Mouse (Mus musculus): ENCODE measurements around the gene Sbk2.

Sbk2 gene

GRCm38 (mm10) chr7:4964272-4964671, at the start of gene Sbk2:
Gene Sbk2, minus strand, starts transcription at chr7:4964406.
- DNase-seq (ENCODE audit: low read depth, low spot score), result peak; percentile 87

DNA sequence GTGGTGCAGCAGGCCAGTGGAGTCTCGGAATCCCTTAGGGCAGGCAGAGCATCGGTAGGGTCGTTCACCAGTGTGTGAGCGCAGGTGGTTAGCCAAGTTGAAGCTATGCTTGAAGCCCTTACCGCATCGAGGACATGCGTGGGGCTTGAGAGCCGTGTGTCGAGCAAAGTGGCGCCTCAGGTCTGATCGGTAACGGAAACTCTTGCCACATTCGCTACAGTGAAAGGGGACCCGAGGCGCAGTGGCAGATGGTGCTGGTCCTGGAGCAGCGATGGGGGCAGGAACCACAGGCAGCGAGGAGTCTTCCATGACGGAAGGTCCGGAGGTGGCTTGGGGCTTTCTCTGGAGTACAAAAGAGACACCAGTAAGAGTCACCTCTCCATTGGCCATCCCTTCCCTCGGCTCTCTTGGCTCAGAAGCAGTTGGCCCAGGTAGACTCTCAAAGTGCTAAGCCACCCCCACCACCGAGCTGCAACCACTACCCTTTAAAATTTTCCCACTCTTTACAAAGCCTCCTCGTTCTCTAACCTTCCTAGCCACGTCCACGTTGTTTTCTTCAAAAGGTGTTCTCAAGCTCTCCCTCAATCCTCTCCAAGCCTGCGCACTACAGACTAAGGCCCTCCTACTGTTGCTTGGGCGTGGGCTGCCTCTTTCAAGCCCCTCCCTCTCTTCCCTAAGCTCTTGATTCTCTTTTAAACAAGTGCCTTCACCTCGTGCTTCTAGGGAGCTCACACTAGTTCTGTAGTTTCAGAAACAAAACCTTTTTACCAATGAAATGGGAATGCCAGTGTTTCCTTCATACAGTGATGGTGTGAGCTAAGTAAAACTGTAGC, 48.7 kb upstream of the Sbk2 start:
- peak; percentile 94 for DNase-seq (ENCODE audit: low read depth, low spot score)

- peak; percentile 68 for DNase-seq (ENCODE audit: low read depth, low spot score)
These were observed 44.0 kb upstream of the Sbk2 start for GRCm38 (mm10) chr7:5008229-5008628.

- peak; percentile 56 for DNase-seq (ENCODE audit: low read depth, low spot score)
These were observed 38.7 kb upstream of the Sbk2 start for GRCm38 (mm10) chr7:5002876-5003275.

DNA sequence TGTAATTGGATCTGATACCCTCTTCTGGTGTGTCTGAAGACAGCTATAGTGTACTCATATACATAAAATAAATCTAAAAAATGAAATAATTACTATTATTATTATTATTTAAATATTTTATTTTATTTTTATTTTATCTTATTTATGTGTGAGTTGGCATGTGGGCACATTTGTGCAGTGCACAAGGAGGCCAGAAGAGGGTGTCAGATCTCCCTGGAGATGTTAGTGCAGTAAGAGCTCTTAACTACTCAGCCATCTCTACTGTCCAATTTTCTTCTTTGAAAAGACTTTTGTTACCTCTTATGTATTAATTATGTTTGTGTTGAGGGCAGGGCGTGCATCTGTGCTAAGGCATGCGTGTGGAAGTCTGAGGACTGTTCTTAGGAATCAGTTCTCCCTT, 35.7 kb upstream of the Sbk2 start:
- DNase-seq (ENCODE audit: low read depth, low spot score), result no peak

DNA sequence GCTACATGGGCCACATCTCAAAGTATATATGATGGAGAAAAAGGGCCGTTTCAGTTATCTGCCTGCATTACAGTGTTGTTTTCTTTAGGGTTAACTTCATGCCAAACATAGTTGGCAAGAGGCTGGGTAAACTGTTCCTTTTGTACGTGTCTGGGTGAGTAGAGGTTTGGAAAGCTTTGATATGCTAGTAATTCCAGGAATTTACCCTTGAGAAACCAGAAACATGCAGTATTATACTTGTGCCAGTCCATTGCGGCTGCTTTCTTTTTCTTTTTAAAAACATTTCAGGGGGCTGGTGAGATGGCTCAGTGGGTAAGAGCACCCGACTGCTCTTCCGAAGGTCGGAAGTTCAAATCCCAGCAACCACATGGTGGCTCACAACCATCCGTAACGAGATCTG, 32.7 kb upstream of the Sbk2 start:
- no peak for DNase-seq (ENCODE audit: low read depth, low spot score)

- peak; percentile 89 for DNase-seq (ENCODE audit: low read depth, low spot score)
These were observed 32.0 kb upstream of the Sbk2 start, which contains the start of gene Zfp579 for GRCm38 (mm10) chr7:4996003-4996895. Gene Zfp579, minus strand, starts transcription at chr7:4996158.

DNA sequence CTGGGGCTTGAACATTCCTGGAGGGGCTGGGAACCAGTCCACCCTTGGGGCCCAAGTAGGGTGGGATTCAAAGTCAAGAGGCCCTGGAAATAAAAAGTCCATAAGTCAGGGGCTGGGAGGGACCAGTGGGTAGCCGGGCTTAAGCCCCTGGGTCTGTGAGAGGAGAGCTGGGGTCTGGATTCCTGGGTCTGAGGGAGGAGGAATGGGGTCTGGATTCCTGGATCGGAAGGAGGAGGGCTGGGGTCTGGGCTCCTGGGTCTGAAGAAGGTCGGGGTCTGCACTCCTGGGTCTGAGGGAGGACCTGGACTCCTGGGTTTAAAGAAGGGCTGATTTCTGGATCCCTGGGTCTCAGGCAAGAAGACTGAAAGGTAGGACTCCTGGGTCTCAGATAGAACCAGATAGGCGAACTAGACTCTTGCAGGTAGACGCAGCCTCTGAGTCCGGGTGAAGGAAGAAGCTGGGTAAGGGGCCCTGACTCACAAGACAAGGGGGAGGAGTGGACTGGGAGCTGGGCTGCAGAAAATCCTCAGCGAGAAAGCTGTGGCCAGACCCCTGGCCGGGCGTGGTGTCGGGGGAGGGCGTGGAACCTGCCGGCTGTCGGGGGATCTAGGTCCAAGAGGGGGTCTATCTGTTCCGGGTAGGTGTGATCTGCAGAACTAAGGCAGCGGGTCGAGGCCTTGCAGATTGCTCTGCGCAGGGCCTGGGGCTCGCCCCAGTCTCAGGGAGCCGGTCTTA, 31.2 kb upstream of the Sbk2 start:
- DNase-seq (ENCODE audit: low read depth, low spot score), result no peak

DNA sequence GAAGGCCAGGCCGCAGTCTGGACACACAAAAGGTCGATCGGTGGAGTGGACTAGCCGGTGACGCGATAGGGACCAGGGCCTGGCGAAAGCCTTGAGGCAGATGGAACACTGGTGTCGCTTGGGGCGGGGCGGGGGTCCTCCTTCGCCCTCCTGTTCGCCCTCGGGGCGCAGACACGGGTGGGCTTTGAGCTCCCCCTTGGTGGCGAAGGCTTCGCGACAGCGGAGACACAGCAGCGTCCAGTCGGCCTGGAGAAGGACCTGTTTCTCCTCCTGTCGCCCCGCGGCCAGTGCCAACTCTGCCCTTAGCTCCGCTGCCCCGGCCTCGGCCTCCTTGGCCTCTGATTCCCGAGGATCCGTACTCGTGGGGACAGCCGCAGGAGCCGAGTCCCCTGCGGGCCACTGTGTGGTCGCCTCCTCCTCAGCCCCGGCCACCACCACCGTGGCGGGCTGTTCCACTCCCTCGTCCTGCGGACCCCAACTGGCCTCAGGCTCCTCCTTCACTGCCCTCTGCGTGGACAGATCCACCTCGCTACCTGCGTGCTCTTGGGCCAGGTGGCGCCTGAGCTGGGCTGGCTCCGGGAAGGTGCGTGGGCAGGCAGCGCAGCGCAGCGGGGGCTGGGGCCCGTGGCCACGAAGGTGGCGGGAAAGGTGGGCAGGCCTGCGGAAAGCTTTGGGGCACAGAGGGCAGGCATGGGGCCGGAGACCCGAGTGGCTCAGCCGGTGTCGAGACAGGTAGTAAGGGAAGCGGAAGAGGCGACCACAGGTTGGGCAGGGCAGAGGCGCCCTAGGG, 30.0 kb upstream of the Sbk2 start:
- no peak for DNase-seq (ENCODE audit: low read depth, low spot score)

GRCm38 (mm10) chr7:4993347-4993998, 29.3 kb upstream of the Sbk2 start:
- no peak for DNase-seq (ENCODE audit: low read depth, low spot score)

- DNase-seq (ENCODE audit: low read depth, low spot score), result no peak
These were observed 24.0 kb upstream of the Sbk2 start for GRCm38 (mm10) chr7:4988250-4988649.

DNA sequence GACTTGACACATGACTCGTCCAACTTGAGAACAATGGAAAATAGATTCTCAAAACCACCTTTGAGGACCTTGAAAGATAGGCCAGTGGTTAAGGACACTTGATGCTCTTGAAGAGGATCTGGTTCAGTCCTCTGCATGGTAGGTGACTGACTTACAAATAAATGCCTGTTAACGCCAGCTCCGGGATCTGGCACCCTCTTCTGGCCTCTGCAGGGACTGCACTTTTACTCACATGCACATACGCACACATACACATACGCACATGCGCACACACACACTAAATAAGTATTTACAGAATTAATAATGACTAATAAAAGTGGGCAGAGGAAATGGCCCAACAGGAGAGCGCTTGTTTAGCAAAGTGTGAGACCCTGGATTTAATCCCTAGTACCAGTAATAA, 12.6 kb upstream of the Sbk2 start:
- DNase-seq (ENCODE audit: low read depth, low spot score), result peak; percentile 62

DNA sequence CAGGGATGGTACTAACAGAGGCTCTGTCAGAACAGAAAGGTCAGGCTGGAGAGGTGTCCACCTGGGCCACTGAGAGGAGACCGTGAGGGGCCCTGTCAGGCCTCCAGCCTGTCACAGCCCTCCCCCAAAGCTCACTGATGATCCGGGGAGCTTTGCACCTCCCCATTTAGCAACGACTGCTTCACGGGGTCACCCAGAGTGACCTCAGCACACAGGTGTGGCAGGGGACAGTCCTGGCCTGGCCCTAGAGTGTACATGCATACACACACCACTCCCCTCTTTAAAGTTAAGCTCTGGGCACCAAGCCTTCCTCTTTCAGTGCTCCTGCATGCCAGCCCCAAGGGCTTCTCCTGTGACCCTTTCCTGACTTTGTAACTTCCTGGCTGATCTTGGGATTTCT, 11.2 kb upstream of the Sbk2 start:
- no peak for DNase-seq (ENCODE audit: low read depth, low spot score)

- DNase-seq (ENCODE audit: low read depth, low spot score), result no peak
These were observed 8.3 kb upstream of the Sbk2 start for GRCm38 (mm10) chr7:4972321-4973047.

- DNase-seq (ENCODE audit: low read depth, low spot score), result no peak
These were observed 7.5 kb upstream of the Sbk2 start for GRCm38 (mm10) chr7:4971710-4972109.

DNA sequence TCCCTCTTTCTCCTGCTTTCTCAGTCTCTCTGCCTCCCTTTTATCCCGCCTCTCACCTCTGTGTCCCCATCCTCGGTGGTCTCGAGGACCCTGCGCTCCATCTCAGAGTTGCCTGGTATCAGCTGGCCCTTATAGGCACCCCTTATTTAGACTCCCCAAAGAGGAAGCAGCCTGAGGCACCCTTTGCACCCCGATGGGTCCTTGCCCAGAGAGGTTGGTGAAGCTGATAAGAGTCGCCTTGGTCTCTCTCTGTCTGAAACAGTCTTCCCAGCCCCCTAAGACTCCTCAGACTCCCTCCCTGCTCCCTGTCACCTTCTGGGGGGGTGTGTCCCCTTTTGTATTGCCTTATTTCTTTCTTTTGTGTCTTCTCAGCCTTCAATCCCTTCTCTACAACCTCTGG, 6.9 kb upstream of the Sbk2 start, which contains the start of gene Sbk3:
TSS of gene Sbk3 (minus strand) at position 101 of the 400 bp plus-strand sequence.
- DNase-seq (ENCODE audit: low read depth, low spot score), result no peak

DNA sequence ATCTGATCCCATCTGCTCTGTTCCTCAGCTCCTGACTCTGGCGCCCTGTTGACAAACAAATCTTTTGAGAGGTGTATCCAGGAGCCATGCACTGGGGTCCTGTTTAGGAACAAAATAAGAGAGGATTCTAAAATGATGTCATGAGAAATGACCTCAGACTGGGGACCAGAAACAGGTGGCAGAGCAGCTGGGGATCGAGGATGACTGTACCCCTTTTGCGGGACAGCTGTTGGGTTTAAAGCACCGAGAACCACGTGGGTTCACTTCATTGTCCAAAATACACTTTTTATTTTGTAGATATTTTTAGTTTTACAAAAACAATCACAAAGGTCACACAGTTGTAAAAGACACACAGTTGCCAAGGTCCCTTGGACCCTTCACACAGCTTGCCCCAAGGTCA, 782 bp upstream of the Sbk2 start:
- no peak for DNase-seq (ENCODE audit: low read depth, low spot score)

DNA sequence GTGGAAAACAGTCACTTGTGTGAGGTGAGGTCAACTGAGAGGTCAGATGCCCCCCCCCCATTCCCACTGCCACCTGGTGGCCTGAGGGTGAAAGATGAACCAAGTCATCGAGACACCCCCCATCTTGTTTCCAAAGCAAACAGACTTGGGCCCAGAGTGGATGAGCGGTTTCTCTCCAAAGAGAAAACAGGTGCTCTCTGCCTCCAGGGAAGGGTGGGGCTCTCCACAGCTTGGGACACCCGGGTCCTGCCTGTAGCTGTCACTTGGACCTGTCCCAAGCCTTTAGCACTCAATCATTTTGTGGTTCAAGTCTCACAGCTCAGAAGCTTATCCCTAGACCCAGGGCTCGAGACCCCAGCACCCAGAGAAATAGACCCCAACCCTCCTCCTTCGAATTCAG, 679 bp downstream of the Sbk2 start:
- no peak for DNase-seq (ENCODE audit: low read depth, low spot score)

DNA sequence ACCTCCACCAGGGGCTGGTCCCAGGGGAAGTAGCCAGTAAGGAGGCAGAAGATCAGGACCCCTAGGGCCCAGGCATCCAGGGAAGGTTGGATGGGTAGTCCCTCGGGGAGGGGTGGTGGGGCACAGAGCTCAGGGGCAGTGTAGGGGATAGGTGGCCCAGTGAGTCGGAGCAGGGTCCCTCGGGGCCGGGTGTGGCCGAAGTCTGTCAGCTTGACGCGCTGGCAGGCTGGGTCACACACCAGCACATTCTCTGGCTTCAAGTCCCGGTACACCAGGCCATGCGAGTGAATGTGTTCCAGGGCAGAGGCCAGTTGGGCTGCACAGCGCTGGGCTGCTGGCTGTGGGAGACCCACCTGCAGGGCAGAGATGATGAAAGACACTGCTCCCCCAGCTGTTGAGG, 6.8 kb downstream of the Sbk2 start:
- DNase-seq (ENCODE audit: low read depth, low spot score), result no peak

All from ES-CJ7 (cell line).